Mouse (Mus musculus) gastrocnemius, postnatal 10 days (tissue): ENCODE results near the gene Sptb. TPM values are rescaled to one million over a fixed set of nuclear protein-coding genes. Genes with fewer than 3 reads are reported as not detected.

Source experiments
- DNase-seq: peaks from one replicate; pipeline ENCODE4 v3.0.0; 2021; ENCODE audit warnings: mixed read lengths
- long read RNA-seq, 2 experiments: library from polyadenylated mRNA; stranded (forward); transcript quantifications; one replicate each; pipeline ENCODE4 v2.0.0; 2021
- total RNA-seq, 2 experiments: library from RNA; stranded (reverse); gene quantifications; 2 replicates each; pipeline ENCODE4 v1.2.3; 2021

The Sptb gene
- total RNA-seq, result 100 to 1,000 TPM; 102 TPM
- long read RNA-seq, experiment 1, full-length matches to known transcripts, result 12 of 77 reads
- long read RNA-seq, experiment 1, partial matches to known transcripts, result 42 of 77 reads
- long read RNA-seq, experiment 1, other reads (novel, unspliced or antisense), result 23 of 77 reads
- long read RNA-seq, experiment 2, full-length matches to known transcripts, result 18 of 97 reads
- long read RNA-seq, experiment 2, partial matches to known transcripts, result 56 of 97 reads
- long read RNA-seq, experiment 2, other reads (novel, unspliced or antisense), result 23 of 97 reads

DNA sequence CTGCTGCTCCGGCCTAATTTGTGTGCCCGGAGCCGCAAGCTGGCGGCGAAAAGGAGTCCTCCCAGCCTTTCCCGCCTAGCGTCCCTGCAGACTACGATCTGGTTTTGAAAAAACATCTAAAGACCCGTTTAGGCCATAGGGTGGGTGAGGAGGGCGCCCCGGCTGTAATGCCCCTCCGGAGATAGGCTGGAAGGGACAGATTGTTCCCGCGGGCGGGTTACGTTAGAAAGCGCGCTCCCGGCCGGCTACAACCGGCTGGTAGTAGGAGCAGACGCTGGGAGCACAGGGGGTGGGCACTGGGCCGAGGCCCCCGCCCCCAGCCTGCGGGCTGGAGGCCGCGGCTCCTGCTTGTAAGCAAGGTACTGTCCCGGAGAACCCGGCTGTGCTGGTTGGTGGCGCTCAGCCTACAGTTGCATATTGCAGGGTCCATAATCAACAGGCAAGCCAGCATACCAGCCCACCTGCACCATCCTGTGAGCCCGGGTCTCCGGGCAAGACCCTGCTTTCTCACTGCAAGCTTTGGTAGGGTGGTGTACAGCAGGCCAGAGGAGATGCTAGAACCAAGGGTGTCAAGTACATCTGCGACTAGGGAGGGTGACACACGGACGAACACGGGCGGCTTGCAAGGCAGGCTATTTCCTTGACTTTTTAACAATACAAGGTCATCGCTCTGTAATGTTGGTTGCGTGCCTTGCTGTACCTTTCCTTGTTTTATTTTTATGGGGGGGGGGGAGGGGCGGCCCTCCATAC lies at the start of gene Sptb:
Gene Sptb (minus strand): TSS at position 197 of the 750 bp plus-strand sequence.
- peak; percentile 65 for DNase-seq

DNA sequence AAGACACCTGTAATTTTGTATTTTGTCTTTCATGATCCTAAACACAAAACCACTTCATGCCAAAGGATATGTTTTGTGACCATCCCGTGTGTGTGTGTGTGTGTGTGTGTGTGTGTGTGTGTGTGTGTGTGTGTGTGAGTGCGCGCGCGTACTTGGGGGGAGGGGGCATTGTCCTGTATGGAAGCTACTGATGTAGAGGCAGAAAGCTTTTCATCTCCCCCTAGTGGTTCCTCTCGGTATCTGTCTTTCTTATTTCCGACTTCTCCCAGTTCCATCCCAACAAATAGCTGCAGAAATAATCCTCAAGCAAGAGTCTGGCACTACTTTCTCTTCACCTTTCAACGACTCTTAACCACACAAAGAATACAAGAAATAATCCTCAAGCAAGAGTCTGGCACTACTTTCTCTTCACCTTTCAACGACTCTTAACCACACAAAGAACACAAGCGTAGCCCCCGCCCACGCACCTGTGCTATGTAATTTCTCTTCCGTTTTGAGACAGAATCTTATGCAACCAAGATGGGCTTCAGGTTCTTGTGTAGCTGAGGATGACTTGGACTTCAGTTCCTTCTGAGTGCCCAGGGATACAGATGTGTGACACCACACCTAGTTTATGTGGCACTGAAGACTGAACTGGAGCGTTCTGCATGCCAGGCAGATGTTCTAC lies 42.4 kb upstream of the Sptb start:
- no peak for DNase-seq

- no peak for DNase-seq
These were observed 40.6 kb upstream of the Sptb start for GRCm38 (mm10) chr12:76750866-76751459.

DNA sequence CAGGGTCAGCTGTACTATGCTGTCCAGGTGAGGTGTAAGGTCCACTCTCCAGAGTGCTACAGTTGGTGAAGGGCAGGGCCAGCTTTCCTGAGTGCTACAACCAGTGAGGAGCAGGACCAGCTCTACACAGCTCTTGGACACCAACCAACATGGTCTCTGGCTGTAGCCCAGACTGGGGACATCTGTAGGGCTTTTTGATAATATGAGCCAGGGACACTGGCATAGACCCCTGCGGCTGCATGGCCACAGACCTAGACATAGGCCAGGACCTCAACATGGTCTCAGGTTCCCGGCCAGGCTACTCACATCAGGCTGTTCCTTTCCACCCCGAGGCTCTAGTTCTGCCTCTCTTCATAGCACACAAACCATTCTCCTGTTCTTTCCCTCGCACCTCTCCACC lies 17.6 kb upstream of the Sptb start:
- no peak for DNase-seq

DNA sequence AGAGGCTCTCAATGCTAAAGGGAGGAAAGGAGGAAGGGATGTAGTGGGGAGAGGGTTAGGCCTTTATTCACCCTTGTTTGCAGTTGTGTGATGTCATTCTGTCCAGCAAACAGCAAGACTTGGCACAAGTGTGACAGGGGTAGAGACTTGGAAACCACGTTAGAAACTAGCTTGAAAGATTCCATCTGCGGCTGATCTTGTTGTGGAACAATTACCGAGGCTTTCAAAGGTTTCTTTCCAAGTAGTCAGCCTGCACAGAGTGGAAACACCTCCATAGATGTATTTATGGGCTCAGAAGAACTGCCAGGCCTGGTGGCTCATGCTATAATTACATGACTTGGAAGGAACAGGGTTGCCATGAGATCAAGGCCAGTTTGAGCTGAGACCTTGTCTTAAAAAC lies 11.7 kb upstream of the Sptb start:
- DNase-seq, result no peak

GRCm38 (mm10) chr12:76720572-76720971 lies 10.2 kb upstream of the Sptb start:
- no peak for DNase-seq

GRCm38 (mm10) chr12:76718384-76718783 lies 8.0 kb upstream of the Sptb start:
- DNase-seq, result no peak

DNA sequence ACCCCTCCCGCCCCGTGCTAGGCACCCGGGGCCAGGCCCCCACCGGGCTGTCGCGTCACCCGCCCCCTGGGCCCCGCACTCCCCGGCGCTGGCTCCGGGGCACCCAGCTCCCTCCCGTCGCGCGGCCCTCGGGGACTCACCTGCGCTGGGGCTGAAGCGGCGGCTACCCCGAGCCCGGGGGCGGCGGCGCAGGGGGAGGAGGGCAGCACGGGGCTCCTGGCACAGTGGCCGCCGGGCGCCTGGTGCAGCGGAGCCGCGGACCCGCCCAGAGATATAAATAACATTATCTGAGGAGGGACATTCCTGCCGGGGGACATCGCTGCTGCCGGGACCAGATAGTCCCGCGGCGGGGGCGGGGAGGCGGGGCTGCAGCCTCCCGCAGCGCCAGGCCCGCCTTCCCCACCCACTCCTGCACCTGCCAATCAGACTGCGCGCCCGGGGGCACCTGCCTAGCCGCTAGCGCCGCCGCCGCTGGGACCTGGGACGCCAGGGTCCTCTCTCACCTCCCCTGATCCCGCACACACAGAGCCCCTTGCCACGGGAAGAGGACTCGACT lies 474 bp downstream of the Sptb start:
- peak; percentile 76 for DNase-seq

DNA sequence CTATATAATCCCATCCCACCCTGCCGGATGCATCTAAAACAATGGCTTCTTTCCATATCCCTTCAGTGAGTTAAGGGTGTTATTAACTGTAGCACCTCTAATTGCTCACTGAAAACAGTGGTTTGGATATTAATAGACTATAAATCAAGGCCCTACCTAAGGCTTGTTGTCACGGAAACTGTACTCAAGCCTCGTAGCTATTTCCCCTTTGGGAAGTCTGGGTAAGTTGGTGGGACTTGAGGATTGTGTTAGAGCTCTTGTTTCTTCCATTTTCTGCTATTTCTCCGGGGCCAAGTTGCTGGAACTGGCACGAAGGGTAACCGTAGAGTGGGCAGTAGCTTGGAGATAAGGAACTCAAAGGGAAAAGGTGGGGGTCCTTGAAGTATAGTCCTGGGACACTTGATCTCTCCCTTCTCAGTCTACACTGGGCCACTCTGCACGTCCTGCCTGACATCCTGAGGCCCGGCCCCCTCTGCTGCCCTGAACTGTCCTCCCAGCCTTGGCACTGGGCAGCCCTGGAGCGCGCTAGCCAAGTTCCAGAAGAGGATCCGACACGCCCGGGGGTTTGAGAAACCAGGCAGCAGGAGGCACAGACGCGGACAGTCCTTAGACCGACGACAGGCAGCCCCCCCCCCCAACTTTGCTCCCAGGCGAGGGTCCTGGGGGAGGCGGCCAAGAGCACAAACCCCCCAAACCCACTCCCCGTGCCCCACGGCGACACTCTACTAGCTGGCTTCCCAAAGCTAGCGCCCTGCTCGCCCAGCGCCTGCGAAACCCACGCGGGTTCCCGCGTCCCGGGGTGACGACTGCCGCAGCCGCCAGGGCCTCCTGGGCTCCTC lies 1.2 kb downstream of the Sptb start:
- peak; percentile 70 for DNase-seq

DNA sequence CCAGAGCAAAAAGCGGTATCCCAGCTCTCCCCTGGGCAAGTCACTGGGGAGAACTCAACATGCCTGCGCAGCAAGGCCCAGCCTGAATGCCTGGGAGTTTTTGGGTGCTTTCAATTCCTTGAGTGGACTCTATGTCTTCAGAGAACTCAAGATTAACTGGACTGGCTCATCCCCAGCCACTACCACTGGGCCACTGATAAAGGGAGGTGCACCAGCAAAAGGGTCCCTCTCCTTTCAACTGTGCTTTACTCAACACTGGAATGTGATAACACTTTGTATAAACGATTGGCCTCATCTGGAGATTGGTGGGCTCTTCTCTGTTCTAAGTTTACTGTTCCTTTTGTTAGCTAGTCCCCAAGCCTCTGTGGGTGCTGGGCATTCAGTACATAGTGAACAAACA lies 2.2 kb downstream of the Sptb start:
- DNase-seq, result no peak

DNA sequence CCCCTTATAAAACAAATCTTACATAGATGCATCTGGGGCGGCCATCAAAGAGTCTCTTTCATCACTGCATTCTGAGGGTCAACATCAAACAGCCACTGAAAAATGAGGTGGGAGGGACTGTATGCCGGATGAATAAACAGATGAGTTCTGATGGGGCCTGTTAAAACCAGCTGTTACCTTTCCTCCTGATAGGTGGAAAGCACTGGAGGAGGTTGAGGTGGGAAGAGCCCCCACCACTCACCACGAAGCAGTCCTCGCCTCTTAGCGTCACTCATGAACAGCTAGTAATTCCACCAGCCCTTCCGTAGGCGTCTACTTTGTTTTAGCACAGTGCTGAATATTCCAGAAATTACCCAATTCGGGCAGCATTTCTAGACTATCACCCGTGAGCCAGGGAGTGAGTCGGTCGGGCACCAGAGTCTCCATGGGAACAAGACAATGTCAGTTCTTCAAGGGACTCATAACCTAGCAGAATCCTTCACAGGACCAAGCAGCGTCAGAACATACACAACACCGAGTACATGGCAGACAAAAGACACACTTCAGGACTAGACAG lies 13.9 kb downstream of the Sptb start:
- no peak for DNase-seq

GRCm38 (mm10) chr12:76695773-76696172 lies 14.6 kb downstream of the Sptb start:
- DNase-seq, result no peak

- no peak for DNase-seq
These were observed 15.4 kb downstream of the Sptb start for GRCm38 (mm10) chr12:76694801-76695505.

DNA sequence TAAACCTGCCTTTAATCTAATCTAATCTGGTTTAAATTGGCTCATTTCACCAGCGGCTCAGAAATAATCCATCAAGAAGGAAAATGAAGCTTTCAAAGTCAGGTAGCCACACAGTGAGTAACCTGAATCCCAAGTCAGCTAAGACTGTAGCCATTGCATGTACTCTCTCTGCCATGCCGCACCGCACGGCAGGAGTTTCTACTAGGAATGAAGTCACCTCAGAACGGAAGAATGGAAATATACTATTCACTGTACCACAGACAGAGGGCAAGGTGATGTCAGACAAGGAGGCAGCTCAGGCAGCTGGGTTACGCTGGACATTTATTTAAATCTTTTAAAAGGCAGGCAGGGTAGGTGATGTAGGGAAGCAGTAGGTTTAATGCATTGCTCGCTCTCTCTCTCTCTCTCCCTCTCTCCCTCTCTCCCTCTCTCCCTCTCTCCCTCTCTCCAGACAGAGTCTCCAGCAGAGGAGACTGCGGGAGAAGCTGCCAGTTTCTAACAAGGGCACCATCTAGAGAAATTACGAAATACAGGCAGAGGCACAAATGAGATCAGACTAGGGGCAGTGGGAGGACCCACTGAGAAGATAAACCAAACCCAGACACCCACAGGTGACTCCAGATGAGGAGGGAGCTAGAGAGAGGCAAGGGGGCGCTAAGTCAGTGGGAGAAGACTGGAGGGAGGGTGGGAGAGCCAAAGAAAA lies 22.7 kb downstream of the Sptb start:
- no peak for DNase-seq

DNA sequence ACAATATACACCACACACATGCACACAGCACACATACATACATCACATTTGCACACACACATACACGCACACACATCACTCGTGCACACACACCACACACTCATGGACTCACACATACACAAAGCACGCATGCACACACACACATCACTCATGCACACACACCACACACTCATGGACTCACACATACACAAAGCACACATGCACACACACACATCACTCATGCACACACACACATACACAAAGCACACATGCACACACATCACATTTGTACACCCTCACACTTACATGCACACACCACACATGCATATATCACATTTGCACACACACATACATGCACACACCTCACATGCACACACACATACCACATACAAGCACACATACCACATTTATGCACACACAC lies 24.7 kb downstream of the Sptb start:
- no peak for DNase-seq

GRCm38 (mm10) chr12:76684493-76684892 lies 25.9 kb downstream of the Sptb start:
- peak; percentile 51 for DNase-seq

DNA sequence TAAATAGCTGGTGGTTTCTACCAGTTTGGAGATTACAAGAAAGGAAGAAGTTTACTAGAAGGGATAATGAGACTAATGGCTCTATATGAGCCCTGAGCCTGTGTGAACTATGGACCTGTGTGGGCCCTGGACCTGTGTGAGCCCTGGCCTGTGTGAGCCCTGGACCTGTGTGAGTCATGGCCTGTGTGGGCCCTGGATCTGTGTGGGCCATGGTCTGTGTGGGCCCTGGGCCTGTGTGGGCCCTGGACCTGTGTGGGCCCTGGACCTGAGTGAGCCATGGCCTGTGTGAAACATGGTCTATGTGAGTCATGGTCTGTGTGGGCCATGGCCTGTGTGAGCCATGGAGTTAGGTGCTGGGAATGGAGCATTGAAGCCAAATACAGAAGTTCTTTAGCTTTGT lies 28.4 kb downstream of the Sptb start:
- DNase-seq, result no peak

GRCm38 (mm10) chr12:76677068-76677467 lies 33.3 kb downstream of the Sptb start:
- no peak for DNase-seq

DNA sequence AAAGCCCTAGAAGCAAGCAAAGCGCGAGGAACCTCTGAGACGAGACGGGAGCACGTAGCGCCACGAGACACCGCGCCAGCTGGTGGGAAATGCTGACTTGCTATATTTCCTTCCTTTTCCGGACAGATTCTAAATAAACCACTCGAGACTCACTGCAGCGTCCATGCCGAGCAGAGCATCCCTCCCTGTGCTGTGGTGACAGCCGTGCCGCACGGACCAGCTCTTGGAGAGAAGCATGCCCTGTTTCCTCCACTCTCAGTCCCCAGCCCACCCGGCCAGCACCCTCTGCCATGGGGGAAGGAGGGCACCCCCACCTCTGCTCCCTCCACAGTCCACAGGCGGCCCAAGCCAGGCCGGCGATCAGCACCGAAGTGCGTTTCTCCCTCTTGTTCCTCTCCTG lies 33.9 kb downstream of the Sptb start:
- no peak for DNase-seq

GRCm38 (mm10) chr12:76675364-76675763 lies 35.0 kb downstream of the Sptb start:
- DNase-seq, result no peak
